Mouse (Mus musculus) stomach, postnatal 0 days (tissue): ENCODE measurements around the gene Zap70. TPM values are rescaled to one million over a fixed set of nuclear protein-coding genes. Genes with fewer than 3 reads are reported as not detected.

Experiments
- ATAC-seq: fragments of 200-750 bp; cut with Nextera tagmentation; 2 replicates; pipeline ENCODE4 v1.8.0; 2017; ENCODE audit not compliant: low FRiP score, low TSS enrichment
- DNase-seq: peaks from one replicate; pipeline ENCODE4 v3.0.0-alpha.2; 2016; ENCODE audit warnings: low spot score
- H3K27ac ChIP-seq: fragments of 300-500 bp; sonication (generic); replicated peaks from 2 replicates; pipeline ENCODE4 v1.5.1; 2014; ENCODE audit warnings: mild to moderate bottlenecking, control low read depth
- H3K27me3 ChIP-seq: fragments of 300-500 bp; sonication (generic); 2 replicates; pipeline ENCODE4 v1.6.1; 2014; ENCODE audit warnings: low read length; ENCODE audit not compliant: control insufficient read depth, insufficient read depth
- H3K36me3 ChIP-seq: fragments of 300-500 bp; sonication (generic); 2 replicates; pipeline ENCODE4 v1.6.1; 2014; ENCODE audit warnings: low read length, mixed read lengths; ENCODE audit not compliant: control insufficient read depth, insufficient read depth
- H3K4me1 ChIP-seq: fragments of 300-500 bp; sonication (generic); replicated peaks from 2 replicates; pipeline ENCODE4 v1.6.1; 2014; ENCODE audit warnings: antibody characterized with exemption; ENCODE audit not compliant: control insufficient read depth, insufficient read depth
- H3K4me2 ChIP-seq: fragments of 300-500 bp; sonication (generic); replicated peaks from 2 replicates; pipeline ENCODE4 v1.6.1; 2014; ENCODE audit warnings: low read depth, mild to moderate bottlenecking, control low read depth, moderate library complexity
- H3K4me3 ChIP-seq: fragments of 300-500 bp; sonication (generic); 2 replicates; pipeline ENCODE4 v1.5.1; 2014; ENCODE audit warnings: low read depth, low read length, control low read depth
- H3K9ac ChIP-seq: fragments of 300-500 bp; sonication (generic); 2 replicates; pipeline ENCODE4 v1.6.1; 2014; ENCODE audit warnings: mild to moderate bottlenecking, low read length, control low read depth, mixed read lengths
- H3K9me3 ChIP-seq: fragments of 300-500 bp; sonication (generic); 2 replicates; pipeline ENCODE4 v1.6.1; 2016; ENCODE audit warnings: low read length; ENCODE audit not compliant: control insufficient read depth
- CTCF ChIP-seq: IDR thresholded peaks from 2 replicates; pipeline ENCODE4 v1.5.1; 2016; ENCODE audit warnings: antibody characterized with exemption, low read depth, mild to moderate bottlenecking, moderate library complexity
- EP300 ChIP-seq: optimal IDR thresholded peaks from 2 replicates; pipeline ENCODE3; 2016; ENCODE audit warnings: antibody characterized with exemption
- WGBS: fragments of 180-500 bp; shearing (Covaris S2); extraction: QIAGEN DNeasy Blood & Tissue Kit; methylation state at CpG from one replicate; pipeline ENCODE4 v1.1.7; 2014; 5-methylcytosine and 5-hydroxymethylcytosine counted together
- polyA plus RNA-seq: library from polyadenylated mRNA; unstranded; fragments of >200 nt; fragmentation: Nextera tagmentation; extraction: Ambion mirVana; gene quantifications from 2 replicates; pipeline ENCODE4 v1.2.1, GENCODE M21; 2015

Zap70 gene
- polyA plus RNA-seq, 1 experiment from 2014 or later = 0.25 TPM

- no peak overlapping the region for H3K4me2 ChIP-seq
- no peaks in the 10 kb centered on the region for H3K27me3 ChIP-seq
- DNase-seq = no peak
- H3K27ac ChIP-seq = no peak overlapping the region
- no peaks in the 10 kb centered on the region for H3K4me1 ChIP-seq
- no peak for ATAC-seq
- H3K4me3 ChIP-seq = no peak overlapping the region
- no peak overlapping the region for H3K9ac ChIP-seq
- no peaks in the 10 kb centered on the region for H3K36me3 ChIP-seq
- no peaks in the 10 kb centered on the region for H3K9me3 ChIP-seq
- WGBS = 71% methylated on average over 5 of the region's 5 CpGs
- TF ChIP-seq CTCF = no peak
- TF ChIP-seq EP300 = no peak
These were observed 22.4 kb upstream of the Zap70 start for GRCm38 (mm10) chr1:36739231-36739630.

- DNase-seq (no peak), ATAC-seq (no peak)
- no peaks in the 10 kb centered on the region for H3K4me1 ChIP-seq
- H3K9ac ChIP-seq = no peak overlapping the region
- H3K27me3 ChIP-seq = no peaks in the 10 kb centered on the region
- H3K9me3 ChIP-seq = no peaks in the 10 kb centered on the region
- H3K4me2 ChIP-seq = no peak overlapping the region
- no peaks in the 10 kb centered on the region for H3K36me3 ChIP-seq
- H3K4me3 ChIP-seq = no peak overlapping the region
- WGBS = 71% methylated on average over 9 of the region's 9 CpGs
- no peak for TF ChIP-seq EP300
- TF ChIP-seq CTCF = no peak
- H3K27ac ChIP-seq = no peak overlapping the region
These were observed 18.6 kb upstream of the Zap70 start for GRCm38 (mm10) chr1:36743046-36743445.

DNA sequence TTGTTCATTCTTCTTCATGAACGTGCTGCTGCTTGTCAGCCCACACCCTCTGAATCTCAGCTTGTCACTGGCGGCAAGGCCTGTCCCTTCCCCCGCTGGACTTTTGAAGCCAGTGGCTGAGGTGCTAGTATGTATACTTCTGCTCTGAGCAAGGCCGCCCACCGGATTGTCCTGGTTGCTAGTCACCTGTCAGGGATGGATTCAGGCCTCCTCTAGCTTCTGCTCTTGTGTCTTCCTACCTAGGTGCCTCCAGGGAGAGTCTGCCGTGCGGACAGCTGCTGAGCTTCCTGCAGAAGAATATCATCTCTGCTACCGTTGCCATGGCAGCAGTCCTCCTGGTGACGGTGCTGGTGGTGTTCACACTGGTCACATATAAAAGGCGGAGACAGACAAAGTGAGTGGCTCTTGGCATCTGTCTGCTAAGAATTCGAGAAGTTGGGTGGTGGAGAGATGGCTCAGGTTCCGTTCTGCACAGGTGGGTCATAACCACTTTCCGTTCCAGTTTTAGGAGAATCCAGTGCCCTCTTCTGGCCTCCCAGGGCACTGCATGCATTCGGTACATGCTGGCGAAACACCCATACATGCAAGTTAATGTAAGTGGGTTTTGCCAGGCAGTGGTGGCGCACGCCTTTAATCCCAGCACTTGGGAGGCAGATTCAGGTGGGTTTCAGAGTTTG, 17.2 kb upstream of the Zap70 start:
- DNase-seq = peak; percentile 77
- ATAC-seq = peak; percentile 57
- H3K4me3 ChIP-seq = no peak overlapping the region

DNA sequence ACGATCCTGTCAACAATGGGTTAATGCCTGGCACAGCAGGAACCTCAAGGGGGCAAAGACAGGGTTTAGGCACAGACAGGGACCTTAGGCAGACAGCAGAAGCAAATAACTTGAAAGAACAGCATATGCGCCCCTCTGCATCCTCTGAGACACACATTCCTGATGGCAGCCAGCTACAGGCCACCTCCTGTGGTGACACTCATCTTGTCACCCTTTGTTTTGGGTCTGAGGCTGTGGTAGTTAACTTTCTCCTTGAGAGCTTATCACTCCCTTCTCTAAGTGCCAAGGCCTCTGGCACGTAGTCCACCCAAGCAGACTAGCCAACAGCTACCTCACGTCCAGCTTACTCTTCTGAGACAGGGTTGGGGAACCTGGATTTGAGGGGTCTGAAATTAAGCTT, 15.9 kb upstream of the Zap70 start:
- TF ChIP-seq EP300 = no peak
- TF ChIP-seq CTCF = no peak
- Histone ChIP-seq H3K9ac (no peak overlapping the region), H3K4me3 (no peak overlapping the region), H3K27me3 (no peaks in the 10 kb centered on the region), H3K36me3 (no peaks in the 10 kb centered on the region), H3K4me2 (no peak overlapping the region), H3K27ac (no peak overlapping the region), H3K9me3 (no peaks in the 10 kb centered on the region), H3K4me1 (no peaks in the 10 kb centered on the region)
- DNase-seq (no peak), ATAC-seq (no peak; the same call in 1 of the 2 replicates)
- WGBS = 75% methylated on average over 4 of the region's 4 CpGs

More for the DNA sequence above, 17.2 kb upstream of the Zap70 start:
- no peaks in the 10 kb centered on the region for H3K36me3 ChIP-seq
- H3K4me1 ChIP-seq = no peaks in the 10 kb centered on the region
- H3K9ac ChIP-seq = no peak overlapping the region
- peak overlapping the region; percentile 38; the same call in 1 of the 2 replicates for H3K4me2 ChIP-seq
- WGBS = 22% methylated on average over 17 of the region's 17 CpGs
- TF ChIP-seq EP300 (no peak), CTCF (peak; percentile 88)
- H3K27ac ChIP-seq = no peak overlapping the region
- H3K27me3 ChIP-seq = no peaks in the 10 kb centered on the region
- H3K9me3 ChIP-seq = no peaks in the 10 kb centered on the region

DNA sequence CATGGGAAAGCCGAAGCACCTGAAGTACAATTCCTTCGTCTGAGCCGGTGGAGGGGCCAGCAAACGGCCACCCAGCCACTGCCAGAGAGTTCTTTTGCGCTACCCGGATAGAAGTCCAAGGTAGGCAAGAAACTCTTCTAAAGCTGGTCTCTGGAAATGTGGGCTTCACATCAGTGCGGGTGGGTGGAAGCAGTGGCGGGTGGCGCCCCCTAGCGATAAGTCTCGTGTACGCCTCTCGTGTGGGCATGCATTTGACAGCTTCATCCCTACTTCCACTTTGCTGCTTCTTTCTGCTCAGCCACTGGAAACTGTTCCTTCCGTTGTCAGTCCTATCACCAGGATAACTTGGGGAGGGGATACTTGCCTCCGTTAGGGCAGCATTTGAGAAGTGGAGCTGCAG, 15.1 kb upstream of the Zap70 start:
- Histone ChIP-seq H3K9me3 (no peaks in the 10 kb centered on the region), H3K27ac (no peak overlapping the region), H3K36me3 (no peaks in the 10 kb centered on the region), H3K4me3 (no peak overlapping the region), H3K4me1 (no peaks in the 10 kb centered on the region), H3K27me3 (no peaks in the 10 kb centered on the region), H3K4me2 (no peak overlapping the region), H3K9ac (no peak overlapping the region)
- DNase-seq (peak; percentile 46), ATAC-seq (no peak)
- TF ChIP-seq CTCF (peak; percentile 70), EP300 (no peak)
- WGBS = 41% methylated on average over 15 of the region's 15 CpGs

DNA sequence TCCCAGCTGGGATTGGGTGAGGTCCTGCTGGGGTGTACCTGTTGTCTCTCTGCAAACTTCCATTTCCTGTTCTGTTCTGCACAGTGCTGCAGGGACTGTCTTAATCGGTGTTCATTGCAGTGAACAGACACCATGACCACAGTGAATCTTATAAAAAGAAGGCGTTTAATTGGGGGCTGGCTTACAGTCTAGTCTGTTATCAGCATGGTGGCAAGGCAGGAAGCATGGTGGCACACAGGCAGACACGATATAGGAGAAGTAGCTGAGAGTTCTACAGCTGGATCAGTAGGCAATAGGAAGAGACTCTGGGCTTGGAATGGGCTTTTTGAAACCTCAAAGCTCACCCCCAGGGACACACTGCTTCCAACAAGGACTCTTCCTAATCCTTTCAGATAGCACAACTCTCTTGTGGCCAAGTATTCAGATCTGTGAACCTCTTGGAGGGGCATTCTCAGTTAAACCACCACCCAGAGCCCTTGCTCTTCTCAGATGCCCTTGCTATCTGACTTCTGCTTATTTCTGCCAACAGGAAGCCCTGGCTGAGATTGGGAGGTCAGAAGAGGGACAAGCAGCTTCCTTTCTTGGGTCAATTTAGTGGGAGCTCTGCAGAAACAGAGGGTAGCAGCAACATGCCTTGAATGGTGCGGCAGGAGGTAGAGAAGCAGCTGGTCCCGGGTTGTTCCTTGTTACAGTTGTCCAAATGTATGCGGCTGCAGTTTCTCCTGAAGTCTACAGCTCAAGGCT, 7.5 kb upstream of the Zap70 start:
- no peaks in the 10 kb centered on the region for H3K9me3 ChIP-seq
- H3K27me3 ChIP-seq = no peaks in the 10 kb centered on the region
- no peak overlapping the region for H3K27ac ChIP-seq
- 77% methylated on average over 6 of the region's 6 CpGs for whole genome bisulfite sequencing
- ATAC-seq (no peak), DNase-seq (no peak)
- H3K4me2 ChIP-seq = no peak overlapping the region
- no peak overlapping the region for H3K9ac ChIP-seq
- H3K4me1 ChIP-seq = no peaks in the 10 kb centered on the region
- H3K4me3 ChIP-seq = no peak overlapping the region
- no peaks in the 10 kb centered on the region for H3K36me3 ChIP-seq
- TF ChIP-seq CTCF (no peak), EP300 (no peak)
